Mouse (Mus musculus): ENCODE results near the gene Calu.

GRCm38 (mm10) chr6:29317941-29318340, 29.9 kb upstream of the Calu start:
- no peak for TF ChIP-seq MYOD1 (IDR thresholded peaks at IDR 0.05; ENCODE audit: control insufficient read depth in 1 of 3, insufficient read length in 2 of 3, low read depth in 2 of 3)
- no peak for TF ChIP-seq E2F4 (IDR thresholded peaks at IDR 0.05; ENCODE audit: insufficient read depth)
- TF ChIP-seq POLR2A (IDR thresholded peaks at IDR 0.05; ENCODE audit: insufficient read length, low read depth), result no peak
- TF ChIP-seq MYOG (IDR thresholded peaks at IDR 0.05; ENCODE audit: control insufficient read depth in 1 of 3, insufficient read depth in 1 of 3, insufficient read length in 2 of 3, low read depth in 2 of 3), result no peak
- no peak for TF ChIP-seq REST (IDR thresholded peaks at IDR 0.05; ENCODE audit: insufficient read depth, insufficient read length)

Measured in myocyte (in vitro differentiated cells).